Mouse (Mus musculus): ENCODE data around the gene Cuedc2. TPM values are rescaled to one million over a fixed set of nuclear protein-coding genes. Genes with fewer than 3 reads are reported as not detected.

Gene Cuedc2
- total and polyA plus RNA-seq, 2 experiments from 2014 or later, result 91.7 to 129 TPM

DNA sequence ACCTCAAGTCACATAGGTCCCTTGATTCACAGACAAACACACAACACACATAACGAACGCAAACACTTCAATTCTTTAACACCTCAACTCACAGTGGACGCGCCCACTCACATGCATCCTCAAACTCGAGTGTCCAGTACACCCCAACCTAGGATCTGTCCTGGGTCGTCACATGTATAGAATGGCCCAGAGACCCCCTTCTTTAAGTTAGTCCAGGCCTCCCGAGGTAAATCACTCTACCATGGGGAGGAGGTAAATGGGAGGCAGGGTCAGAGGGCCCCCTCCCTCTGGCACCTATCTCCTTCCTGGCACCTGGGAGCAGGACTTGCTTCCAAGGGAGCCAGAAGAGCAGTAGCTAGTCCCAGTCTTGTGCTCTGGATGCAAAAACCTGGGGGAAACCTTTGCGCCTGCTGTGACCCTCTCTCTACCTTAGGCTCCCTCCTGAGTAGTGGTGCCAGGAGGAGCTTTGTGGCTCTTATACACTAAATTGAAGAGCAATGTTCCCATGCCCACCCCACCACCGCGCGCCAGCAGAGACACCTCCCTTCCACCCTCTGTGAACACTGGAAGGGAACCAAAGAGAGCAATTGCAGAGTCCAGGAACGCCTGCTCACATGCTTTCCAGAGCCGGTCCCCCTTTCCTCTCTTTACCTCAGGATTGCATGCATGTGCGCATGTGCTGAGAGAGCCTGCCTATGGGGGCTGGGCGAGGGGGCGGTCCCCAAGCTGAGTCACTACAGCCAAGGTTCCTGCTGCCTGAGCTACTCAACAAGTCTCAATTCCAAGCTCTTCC lies 19.7 kb downstream of the Cuedc2 start:
- H3K9ac ChIP-seq (replicated peaks; ENCODE audit: low read depth, low read length), result no peak overlapping the region
- peak overlapping the region; percentile 19; the same call in 1 of the 2 replicates for H3K4me2 ChIP-seq (ENCODE audit: low read depth, low read length)
- DNase-seq (ENCODE audit: low spot score) (no peak), ATAC-seq (ENCODE audit: insufficient read depth, low read depth) (no peak)
- H3K36me3 ChIP-seq (replicated peaks; ENCODE audit: control insufficient read depth, insufficient read depth, low read length), result no peaks in the 10 kb centered on the region
- H3K27ac ChIP-seq (ENCODE audit: low read depth), result no peak overlapping the region
- WGBS, result 12% methylated on average over 16 of the region's 16 CpGs
- peaks cover 100% of the 10 kb centered on the region for H3K27me3 ChIP-seq (ENCODE audit: control insufficient read depth, insufficient read depth, low read length)
- H3K4me3 ChIP-seq (ENCODE audit: low read depth, low read length), result no peak overlapping the region
- no peaks in the 10 kb centered on the region for H3K4me1 ChIP-seq (ENCODE audit: control insufficient read depth, insufficient read depth)
- H3K9me3 ChIP-seq (replicated peaks; ENCODE audit: control insufficient read depth, low read length), result no peaks in the 10 kb centered on the region
- TF ChIP-seq CTCF (IDR thresholded peaks at IDR 0.05; ENCODE audit: low read depth) (no peak), EP300 (IDR thresholded peaks at IDR 0.05; ENCODE audit: low read depth) (no peak)

DNA sequence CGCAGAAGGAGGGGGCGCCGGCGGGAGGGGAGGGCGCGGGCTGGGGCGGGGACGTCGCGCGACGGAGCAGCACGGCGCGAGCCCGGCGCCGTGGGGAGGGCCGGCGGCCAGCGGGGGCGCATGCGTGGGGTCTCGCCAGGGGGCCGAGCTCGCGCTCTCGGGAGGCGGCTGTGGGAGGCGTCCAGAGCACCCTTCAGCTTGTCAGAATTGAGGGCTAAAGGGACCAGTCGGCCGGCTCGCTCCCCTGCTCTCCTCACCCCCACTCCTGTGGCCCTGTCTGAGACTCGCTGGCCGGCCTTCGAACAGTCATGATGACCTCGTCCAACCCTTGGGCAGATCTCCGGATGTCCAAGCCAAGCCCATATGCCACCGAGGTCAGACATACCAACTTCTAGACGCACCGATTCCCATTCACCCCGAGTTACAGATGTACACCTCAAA lies 20.5 kb downstream of the Cuedc2 start:
- no peaks in the 10 kb centered on the region for H3K36me3 ChIP-seq (replicated peaks; ENCODE audit: control insufficient read depth, insufficient read depth, low read length)
- ATAC-seq (ENCODE audit: insufficient read depth, low read depth) (0 out of 2 replicates have a peak, but pooled peaks have one; percentile 22), DNase-seq (ENCODE audit: low spot score) (no peak)
- H3K4me2 ChIP-seq (ENCODE audit: low read depth, low read length), result peak overlapping the region; percentile 67
- no peaks in the 10 kb centered on the region for H3K9me3 ChIP-seq (replicated peaks; ENCODE audit: control insufficient read depth, low read length)
- WGBS, result 2% methylated on average over 26 of the region's 42 CpGs
- H3K27me3 ChIP-seq (ENCODE audit: control insufficient read depth, insufficient read depth, low read length), result peaks cover 100% of the 10 kb centered on the region
- no peaks in the 10 kb centered on the region for H3K4me1 ChIP-seq (ENCODE audit: control insufficient read depth, insufficient read depth)
- TF ChIP-seq CTCF (IDR thresholded peaks at IDR 0.05; ENCODE audit: low read depth) (no peak), EP300 (IDR thresholded peaks at IDR 0.05; ENCODE audit: low read depth) (no peak)
- no peak overlapping the region for H3K9ac ChIP-seq (replicated peaks; ENCODE audit: low read depth, low read length)
- no peak overlapping the region for H3K27ac ChIP-seq (ENCODE audit: low read depth)
- peak overlapping the region; percentile 52 for H3K4me3 ChIP-seq (ENCODE audit: low read depth, low read length)

DNA sequence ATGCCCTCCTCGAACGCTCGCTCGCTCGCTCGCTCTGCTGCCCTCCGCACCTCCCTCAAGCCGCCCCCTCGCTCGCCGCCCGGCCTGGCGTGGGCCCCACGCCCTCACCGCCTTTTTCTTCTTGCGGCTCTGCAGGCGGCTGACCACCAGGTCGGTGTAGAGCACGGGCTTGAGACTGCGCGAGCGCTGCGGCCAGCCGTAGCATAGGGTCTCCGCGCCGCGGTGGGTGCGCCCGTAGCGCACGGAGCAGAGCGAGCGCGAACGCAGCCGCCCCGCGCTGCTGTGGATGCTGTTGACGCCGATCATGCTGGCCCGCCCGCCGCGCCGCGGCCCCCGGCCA lies 21.0 kb downstream of the Cuedc2 start:
- no peak overlapping the region for H3K27ac ChIP-seq (ENCODE audit: low read depth)
- H3K36me3 ChIP-seq (replicated peaks; ENCODE audit: control insufficient read depth, insufficient read depth, low read length), result 0 out of 2 replicates have a peak, but pooled peaks cover 5% of the 10 kb centered on the region
- TF ChIP-seq CTCF (IDR thresholded peaks at IDR 0.05; ENCODE audit: low read depth) (no peak), EP300 (IDR thresholded peaks at IDR 0.05; ENCODE audit: low read depth) (no peak)
- ATAC-seq (ENCODE audit: insufficient read depth, low read depth), result 0 out of 2 replicates have a peak, but pooled peaks have one; percentile 16
- 1% methylated on average over 43 of the region's 48 CpGs for WGBS
- H3K4me1 ChIP-seq (ENCODE audit: control insufficient read depth, insufficient read depth), result no peaks in the 10 kb centered on the region
- peaks cover 97% of the 10 kb centered on the region for H3K27me3 ChIP-seq (ENCODE audit: control insufficient read depth, insufficient read depth, low read length)
- peak overlapping the region; percentile 67 for H3K4me2 ChIP-seq (ENCODE audit: low read depth, low read length)
- H3K9me3 ChIP-seq (replicated peaks; ENCODE audit: control insufficient read depth, low read length), result no peaks in the 10 kb centered on the region
- DNase-seq (ENCODE audit: low spot score), result no peak
- no peak overlapping the region for H3K9ac ChIP-seq (replicated peaks; ENCODE audit: low read depth, low read length)
- peak overlapping the region; percentile 52 for H3K4me3 ChIP-seq (ENCODE audit: low read depth, low read length)

DNA sequence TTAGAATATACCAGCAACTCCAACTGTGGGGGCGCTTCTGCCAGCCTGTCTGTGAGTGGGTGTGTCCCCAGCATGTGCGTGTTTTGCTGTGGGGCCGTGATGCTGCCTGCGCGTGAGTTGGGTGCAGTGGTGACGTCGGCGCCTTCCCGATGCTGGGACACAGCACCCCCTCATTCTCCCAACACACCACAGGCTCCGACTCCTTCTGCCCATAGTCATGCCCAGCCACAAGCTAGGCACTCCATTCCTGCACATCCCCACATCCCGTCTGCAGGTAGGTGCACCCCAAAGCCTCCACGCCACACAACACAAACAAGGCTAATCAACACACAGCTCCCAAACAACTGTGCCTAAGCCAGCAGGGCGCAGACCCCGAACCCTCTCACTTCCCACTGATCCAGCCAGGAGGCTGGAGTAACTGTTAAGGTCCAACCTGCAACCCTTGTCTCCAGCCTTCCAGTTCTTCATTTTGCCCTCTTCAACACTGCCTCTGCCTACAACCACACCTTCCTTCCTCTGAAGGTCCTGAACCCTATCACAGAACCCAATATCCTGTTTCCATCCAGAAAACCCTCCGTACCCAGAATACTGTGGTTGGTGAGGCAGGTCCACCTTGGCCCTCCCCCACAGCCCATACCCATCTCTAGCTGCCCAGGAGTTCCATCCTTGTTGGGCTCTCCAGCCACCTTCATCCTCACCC lies 21.5 kb downstream of the Cuedc2 start:
- ATAC-seq (ENCODE audit: insufficient read depth, low read depth), result no peak
- Histone ChIP-seq H3K36me3 (replicated peaks; ENCODE audit: control insufficient read depth, insufficient read depth, low read length) (0 out of 2 replicates have a peak, but pooled peaks cover 5% of the 10 kb centered on the region), H3K9me3 (replicated peaks; ENCODE audit: control insufficient read depth, low read length) (no peaks in the 10 kb centered on the region), H3K27me3 (ENCODE audit: control insufficient read depth, insufficient read depth, low read length) (peaks cover 92% of the 10 kb centered on the region), H3K4me2 (ENCODE audit: low read depth, low read length) (peak overlapping the region; percentile 67), H3K27ac (ENCODE audit: low read depth) (no peak overlapping the region), H3K9ac (replicated peaks; ENCODE audit: low read depth, low read length) (no peak overlapping the region), H3K4me3 (ENCODE audit: low read depth, low read length) (peak overlapping the region; percentile 52), H3K4me1 (ENCODE audit: control insufficient read depth, insufficient read depth) (no peaks in the 10 kb centered on the region)
- 36% methylated on average over 15 of the region's 15 CpGs for WGBS
- DNase-seq (ENCODE audit: low spot score), result no peak
- TF ChIP-seq EP300 (IDR thresholded peaks at IDR 0.05; ENCODE audit: low read depth), result no peak
- TF ChIP-seq CTCF (IDR thresholded peaks at IDR 0.05; ENCODE audit: low read depth), result no peak

DNA sequence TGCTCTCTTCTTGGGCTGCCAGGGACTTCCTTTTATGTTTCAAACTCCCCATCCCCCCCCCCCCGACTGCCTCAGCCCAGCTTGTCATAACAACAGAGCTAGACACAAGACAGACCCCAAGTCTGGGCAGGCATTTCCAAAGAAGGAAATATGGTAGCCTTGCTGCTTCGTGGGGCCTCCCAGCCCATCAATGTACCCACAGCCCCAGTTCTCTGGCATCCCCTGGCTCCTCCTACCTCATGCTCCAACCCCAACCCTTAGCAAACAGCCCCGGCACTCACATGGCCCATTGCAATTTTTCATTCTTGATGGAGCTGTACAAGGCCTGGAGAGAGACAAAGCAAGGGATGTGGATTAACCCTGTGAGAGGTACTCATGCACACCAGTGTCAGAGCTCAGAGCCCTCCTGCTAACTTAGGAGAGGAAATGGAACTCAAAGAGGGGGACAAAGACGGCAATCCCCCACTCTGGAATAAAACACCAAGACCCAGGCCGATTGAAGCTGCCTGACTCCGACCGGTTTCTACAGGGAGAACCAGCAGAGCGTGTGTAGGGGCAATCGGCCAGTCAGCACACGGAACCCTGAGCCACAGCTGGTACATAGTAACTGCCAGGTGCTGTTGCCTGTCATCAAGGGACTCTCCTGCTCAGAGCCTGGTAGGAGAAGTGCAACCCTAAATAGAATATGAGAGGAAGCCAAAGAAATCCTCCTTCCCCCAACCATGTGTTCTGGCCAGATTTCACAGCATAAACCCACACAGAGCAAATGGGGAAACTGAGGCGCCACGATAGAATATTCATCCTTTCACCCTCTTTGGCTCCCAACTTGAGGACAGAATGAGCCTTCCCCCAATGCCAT lies 22.5 kb downstream of the Cuedc2 start:
- H3K9me3 ChIP-seq (replicated peaks; ENCODE audit: control insufficient read depth, low read length), result no peaks in the 10 kb centered on the region
- no peak overlapping the region for H3K9ac ChIP-seq (replicated peaks; ENCODE audit: low read depth, low read length)
- no peaks in the 10 kb centered on the region for H3K4me1 ChIP-seq (ENCODE audit: control insufficient read depth, insufficient read depth)
- no peak for ATAC-seq (ENCODE audit: insufficient read depth, low read depth)
- H3K4me3 ChIP-seq (ENCODE audit: low read depth, low read length), result no peak overlapping the region
- H3K27ac ChIP-seq (ENCODE audit: low read depth), result no peak overlapping the region
- no peak for TF ChIP-seq CTCF (IDR thresholded peaks at IDR 0.05; ENCODE audit: low read depth)
- no peak for TF ChIP-seq EP300 (IDR thresholded peaks at IDR 0.05; ENCODE audit: low read depth)
- peaks cover 13% of the 10 kb centered on the region for H3K36me3 ChIP-seq (replicated peaks; ENCODE audit: control insufficient read depth, insufficient read depth, low read length)
- no peak for DNase-seq (ENCODE audit: low spot score)
- 42% methylated on average over 12 of the region's 12 CpGs for WGBS
- no peak overlapping the region for H3K4me2 ChIP-seq (ENCODE audit: low read depth, low read length)
- peaks cover 82% of the 10 kb centered on the region for H3K27me3 ChIP-seq (ENCODE audit: control insufficient read depth, insufficient read depth, low read length)

All from heart, postnatal 0 days (tissue).